Mouse (Mus musculus) heart, postnatal 0 days (tissue): ENCODE measurements around the gene Cdk8. TPM values are rescaled to one million over a fixed set of nuclear protein-coding genes. Genes with fewer than 3 reads are reported as not detected.

ENCODE experiments used
- ATAC-seq: fragments of 200-750 bp; cut with Nextera tagmentation; 2 replicates; pipeline ENCODE4 v1.8.0; 2017; ENCODE audit warnings: low read depth, moderate number of reproducible peaks, moderate library complexity; ENCODE audit not compliant: insufficient read depth
- DNase-seq: peaks from one replicate; pipeline ENCODE4 v3.0.0-alpha.2; 2016; ENCODE audit warnings: low spot score
- H3K27ac ChIP-seq: fragments of 300-500 bp; sonication (generic); 2 replicates; pipeline ENCODE4 v1.5.1; 2014; ENCODE audit warnings: low read depth, mild to moderate bottlenecking
- H3K27me3 ChIP-seq: fragments of 300-500 bp; sonication (generic); 2 replicates; pipeline ENCODE4 v1.6.1; 2014; ENCODE audit warnings: low read length, mixed read lengths; ENCODE audit not compliant: control insufficient read depth, insufficient read depth
- H3K36me3 ChIP-seq: fragments of 300-500 bp; sonication (generic); replicated peaks from 2 replicates; pipeline ENCODE4 v1.6.1; 2014; ENCODE audit warnings: low read length, mixed read lengths; ENCODE audit not compliant: control insufficient read depth, insufficient read depth
- H3K4me1 ChIP-seq: fragments of 300-500 bp; sonication (generic); 2 replicates; pipeline ENCODE4 v1.6.1; 2014; ENCODE audit warnings: antibody characterized with exemption; ENCODE audit not compliant: control insufficient read depth, insufficient read depth
- H3K4me2 ChIP-seq: fragments of 300-500 bp; sonication (generic); 2 replicates; pipeline ENCODE4 v1.6.1; 2014; ENCODE audit warnings: low read depth, mild to moderate bottlenecking, low read length, moderate library complexity
- H3K4me3 ChIP-seq: fragments of 300-500 bp; sonication (generic); 2 replicates; pipeline ENCODE4 v1.5.1; 2014; ENCODE audit warnings: low read depth, low read length
- H3K9ac ChIP-seq: fragments of 300-500 bp; sonication (generic); replicated peaks from 2 replicates; pipeline ENCODE4 v1.6.1; 2014; ENCODE audit warnings: low read depth, low read length, mixed read lengths
- H3K9me3 ChIP-seq: fragments of 300-500 bp; sonication (generic); replicated peaks from 2 replicates; pipeline ENCODE4 v1.6.1; 2016; ENCODE audit warnings: low read length; ENCODE audit not compliant: control insufficient read depth
- CTCF ChIP-seq: IDR thresholded peaks from 2 replicates; pipeline ENCODE4 v1.5.1; 2016; ENCODE audit warnings: antibody characterized with exemption, control low read depth, low read depth
- EP300 ChIP-seq: IDR thresholded peaks from 2 replicates; pipeline ENCODE4 v1.6.1; 2016; ENCODE audit warnings: antibody characterized with exemption, low read depth
- WGBS: fragments of 180-500 bp; shearing (Covaris S2); extraction: QIAGEN DNeasy Blood & Tissue Kit; methylation state at CpG from one replicate; pipeline ENCODE4 v1.1.7; 2014; 5-methylcytosine and 5-hydroxymethylcytosine counted together
- polyA plus RNA-seq: library from polyadenylated mRNA; unstranded; fragments of >200 nt; fragmentation: Nextera tagmentation; extraction: Ambion mirVana; gene quantifications from 2 replicates; pipeline ENCODE4 v1.2.1, GENCODE M21; 2015
- total RNA-seq: library from RNA; depleted of rRNA; stranded (reverse); fragments of >200 nt; gene quantifications from 2 replicates; pipeline ENCODE4 v1.2.3, GENCODE M21; 2014; ENCODE audit warnings: low replicate concordance

The Cdk8 gene
- total and polyA plus RNA-seq, 2 experiments from 2014 or later: 6.2 to 23.6 TPM

- no peak overlapping the region for H3K4me3 ChIP-seq
- no peaks in the 10 kb centered on the region for H3K36me3 ChIP-seq
- H3K9me3 ChIP-seq: no peaks in the 10 kb centered on the region
- no peak overlapping the region for H3K9ac ChIP-seq
- ATAC-seq (no peak), DNase-seq (no peak)
- H3K27ac ChIP-seq: no peak overlapping the region
- TF ChIP-seq EP300: no peak
- H3K4me2 ChIP-seq: no peak overlapping the region
- peaks cover 14% of the 10 kb centered on the region for H3K4me1 ChIP-seq
- 96% methylated on average over 1 of the region's 1 CpGs for WGBS
- no peaks in the 10 kb centered on the region for H3K27me3 ChIP-seq
These were observed 15.4 kb downstream of the Cdk8 start for GRCm38 (mm10) chr5:146246386-146246785.

- TF ChIP-seq CTCF (no peak), EP300 (no peak)
- 61% methylated on average over 5 of the region's 5 CpGs for WGBS
- DNase-seq: no peak
- peaks cover 14% of the 10 kb centered on the region for H3K4me1 ChIP-seq
- H3K27me3 ChIP-seq: no peaks in the 10 kb centered on the region
- H3K27ac ChIP-seq: no peak overlapping the region
- H3K9ac ChIP-seq: no peak overlapping the region
- no peaks in the 10 kb centered on the region for H3K9me3 ChIP-seq
- no peaks in the 10 kb centered on the region for H3K36me3 ChIP-seq
- no peak overlapping the region for H3K4me2 ChIP-seq
- H3K4me3 ChIP-seq: no peak overlapping the region
- no peak for ATAC-seq
These were observed 16.7 kb downstream of the Cdk8 start for GRCm38 (mm10) chr5:146247709-146248108.

GRCm38 (mm10) chr5:146248746-146249145, 17.7 kb downstream of the Cdk8 start:
- no peaks in the 10 kb centered on the region for H3K9me3 ChIP-seq
- no peak for TF ChIP-seq EP300
- TF ChIP-seq CTCF: no peak
- H3K27me3 ChIP-seq: no peaks in the 10 kb centered on the region
- H3K4me3 ChIP-seq: no peak overlapping the region
- H3K4me1 ChIP-seq: peaks cover 18% of the 10 kb centered on the region
- DNase-seq (peak; percentile 25), ATAC-seq (no peak)
- H3K9ac ChIP-seq: no peak overlapping the region
- 77% methylated on average over 10 of the region's 10 CpGs for WGBS
- no peak overlapping the region for H3K4me2 ChIP-seq
- H3K27ac ChIP-seq: no peak overlapping the region
- no peaks in the 10 kb centered on the region for H3K36me3 ChIP-seq

GRCm38 (mm10) chr5:146250369-146251075, 19.5 kb downstream of the Cdk8 start:
- no peak for TF ChIP-seq EP300
- no peak for TF ChIP-seq CTCF
- ATAC-seq: peak; percentile 62; the same call in 1 of the 2 replicates
- H3K27ac ChIP-seq: no peak overlapping the region

GRCm38 (mm10) chr5:146251663-146252429, 20.8 kb downstream of the Cdk8 start:
- H3K4me3 ChIP-seq: no peak overlapping the region
- ATAC-seq: no peak
- H3K27me3 ChIP-seq: no peaks in the 10 kb centered on the region
- DNase-seq: no peak
- H3K4me2 ChIP-seq: no peak overlapping the region
- H3K9ac ChIP-seq: no peak overlapping the region
- TF ChIP-seq EP300: no peak
- TF ChIP-seq CTCF: no peak
- WGBS: 71% methylated on average over 5 of the region's 5 CpGs
- H3K9me3 ChIP-seq: no peaks in the 10 kb centered on the region
- H3K36me3 ChIP-seq: no peaks in the 10 kb centered on the region
- no peak overlapping the region for H3K27ac ChIP-seq
- H3K4me1 ChIP-seq: peaks cover 18% of the 10 kb centered on the region

More at GRCm38 (mm10) chr5:146250369-146251075, 19.5 kb downstream of the Cdk8 start:
- peak; percentile 22 for DNase-seq
- Histone ChIP-seq H3K4me2 (no peak overlapping the region), H3K9ac (no peak overlapping the region), H3K27me3 (no peaks in the 10 kb centered on the region), H3K4me3 (no peak overlapping the region), H3K9me3 (no peaks in the 10 kb centered on the region), H3K36me3 (no peaks in the 10 kb centered on the region), H3K4me1 (peaks cover 18% of the 10 kb centered on the region)
- 26% methylated on average over 12 of the region's 12 CpGs for WGBS
